Mouse (Mus musculus) neural tube, embryonic 12.5 days (tissue): ENCODE results near the gene Arhgef40. TPM values are rescaled to one million over a fixed set of nuclear protein-coding genes. Genes with fewer than 3 reads are reported as not detected.

Experiments used
- ATAC-seq: fragments of 200-750 bp; cut with Nextera tagmentation; 2 replicates; pipeline ENCODE4 v1.8.0; 2017; ENCODE audit warnings: low read depth, mild to moderate bottlenecking, moderate TSS enrichment, moderate library complexity; ENCODE audit not compliant: low FRiP score
- H3K27ac ChIP-seq: fragments of 300-500 bp; sonication (generic); 2 replicates; pipeline ENCODE4 v1.5.1; 2016
- H3K27me3 ChIP-seq: fragments of 300-500 bp; sonication (generic); replicated peaks from 2 replicates; pipeline ENCODE4 v1.6.1; 2016; ENCODE audit warnings: mild to moderate bottlenecking
- H3K36me3 ChIP-seq: fragments of 300-500 bp; sonication (generic); 2 replicates; pipeline ENCODE4 v1.6.1; 2016; ENCODE audit warnings: mild to moderate bottlenecking
- H3K4me1 ChIP-seq: fragments of 300-500 bp; sonication (generic); 2 replicates; pipeline ENCODE4 v1.6.1; 2016
- H3K4me2 ChIP-seq: fragments of 300-500 bp; sonication (generic); replicated peaks from 2 replicates; pipeline ENCODE4 v1.6.1; 2016; ENCODE audit warnings: mild to moderate bottlenecking
- H3K4me3 ChIP-seq: fragments of 300-500 bp; sonication (generic); 2 replicates; pipeline ENCODE4 v1.5.1; 2016
- H3K9ac ChIP-seq: fragments of 300-500 bp; sonication (generic); 2 replicates; pipeline ENCODE4 v1.6.1; 2016; ENCODE audit warnings: mild to moderate bottlenecking
- H3K9me3 ChIP-seq: fragments of 300-500 bp; sonication (generic); 2 replicates; pipeline ENCODE4 v1.6.1; 2016; ENCODE audit warnings: mild to moderate bottlenecking
- whole genome bisulfite sequencing: fragments of 180-500 bp; shearing (Covaris S2); methylation state at CpG from one replicate; pipeline ENCODE4 v1.1.7; 2016; 5-methylcytosine and 5-hydroxymethylcytosine counted together
- polyA plus RNA-seq: library from polyadenylated mRNA; unstranded; fragments of >200 nt; fragmentation: Nextera tagmentation; extraction: Ambion mirVana; gene quantifications from 2 replicates; pipeline ENCODE4 v1.2.1, GENCODE M21; 2016

The Arhgef40 gene
- polyA plus RNA-seq, 1 experiment from 2014 or later = 110 TPM

DNA sequence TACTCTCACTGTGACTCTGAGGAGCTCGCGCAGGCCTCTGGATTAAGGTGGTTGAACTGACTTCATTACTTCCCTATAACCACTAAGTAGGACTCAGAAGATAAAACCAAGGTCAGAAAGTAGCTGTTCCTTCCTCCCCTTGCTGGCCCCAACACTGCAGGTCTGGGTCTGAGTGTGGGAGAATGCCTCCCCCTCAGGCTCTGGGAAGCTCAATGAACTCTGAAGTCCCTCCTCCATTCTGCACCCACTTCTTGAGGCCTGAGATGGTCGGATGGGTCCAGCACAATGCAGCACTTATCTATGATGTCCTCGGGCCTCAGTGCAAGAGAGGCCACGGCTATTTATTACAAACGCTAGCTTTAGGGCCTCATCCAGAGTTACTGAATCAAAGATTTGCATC lies 21.1 kb downstream of the Arhgef40 start:
- Histone ChIP-seq H3K4me1 (peaks cover 65% of the 10 kb centered on the region), H3K36me3 (peaks cover 71% of the 10 kb centered on the region), H3K4me3 (no peak overlapping the region), H3K27ac (no peak overlapping the region), H3K9ac (no peak overlapping the region), H3K27me3 (no peaks in the 10 kb centered on the region), H3K4me2 (no peak overlapping the region), H3K9me3 (no peaks in the 10 kb centered on the region)
- no peak for ATAC-seq
- WGBS = 84% methylated on average over 6 of the region's 6 CpGs

DNA sequence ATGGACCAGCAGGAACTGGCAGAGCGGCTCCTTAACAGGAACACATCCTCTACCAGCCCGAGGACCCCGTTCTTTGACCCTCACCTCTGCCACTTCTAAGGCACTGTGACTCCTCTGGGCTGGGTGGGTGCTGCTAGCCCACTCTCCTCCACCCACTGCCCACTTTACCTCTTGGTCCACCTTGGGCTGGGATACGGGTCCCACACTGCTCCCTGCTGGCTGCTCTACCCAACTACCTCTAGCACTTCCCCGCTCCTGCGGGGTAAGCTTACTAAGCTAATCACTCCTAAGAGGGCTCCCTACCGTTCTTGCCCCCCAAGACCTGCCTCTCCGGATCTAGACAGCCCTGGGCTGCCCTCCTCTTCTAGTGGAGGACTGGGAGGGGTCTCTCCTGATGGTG lies 21.7 kb downstream of the Arhgef40 start:
- no peaks in the 10 kb centered on the region for H3K9me3 ChIP-seq
- H3K4me3 ChIP-seq = no peak overlapping the region
- H3K4me1 ChIP-seq = peaks cover 71% of the 10 kb centered on the region
- no peak for ATAC-seq
- H3K4me2 ChIP-seq = no peak overlapping the region; the same call in 1 of the 2 replicates
- H3K36me3 ChIP-seq = peaks cover 66% of the 10 kb centered on the region
- 81% methylated on average over 8 of the region's 8 CpGs for WGBS
- no peak overlapping the region for H3K27ac ChIP-seq
- no peak overlapping the region for H3K9ac ChIP-seq
- H3K27me3 ChIP-seq = no peaks in the 10 kb centered on the region

DNA sequence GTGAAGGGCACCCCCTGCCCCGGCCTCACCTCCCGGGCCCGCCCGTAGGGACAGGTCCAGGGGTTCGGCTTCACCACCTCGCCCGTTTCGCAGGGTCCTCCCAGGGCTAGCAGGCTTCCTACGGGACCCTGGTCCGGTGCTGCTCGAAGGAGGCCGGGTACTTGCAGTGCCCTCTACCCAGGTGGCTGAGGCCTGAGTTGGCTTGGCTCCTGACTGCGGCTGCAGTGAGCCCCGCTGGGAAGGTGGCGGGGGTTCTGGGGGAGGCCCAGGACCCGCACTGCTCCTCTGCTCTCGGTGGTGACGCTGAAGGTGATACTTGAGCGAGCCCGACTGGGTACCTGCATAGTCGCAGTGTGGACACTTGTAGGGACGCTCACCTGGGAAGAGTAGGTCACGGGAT lies 22.3 kb downstream of the Arhgef40 start:
- H3K27me3 ChIP-seq = no peaks in the 10 kb centered on the region
- no peak overlapping the region for H3K27ac ChIP-seq
- H3K4me3 ChIP-seq = no peak overlapping the region
- H3K9me3 ChIP-seq = no peaks in the 10 kb centered on the region
- peaks cover 77% of the 10 kb centered on the region for H3K4me1 ChIP-seq
- 96% methylated on average over 23 of the region's 23 CpGs for WGBS
- H3K9ac ChIP-seq = no peak overlapping the region
- H3K36me3 ChIP-seq = peaks cover 65% of the 10 kb centered on the region
- no peak for ATAC-seq
- no peak overlapping the region; the same call in 1 of the 2 replicates for H3K4me2 ChIP-seq

DNA sequence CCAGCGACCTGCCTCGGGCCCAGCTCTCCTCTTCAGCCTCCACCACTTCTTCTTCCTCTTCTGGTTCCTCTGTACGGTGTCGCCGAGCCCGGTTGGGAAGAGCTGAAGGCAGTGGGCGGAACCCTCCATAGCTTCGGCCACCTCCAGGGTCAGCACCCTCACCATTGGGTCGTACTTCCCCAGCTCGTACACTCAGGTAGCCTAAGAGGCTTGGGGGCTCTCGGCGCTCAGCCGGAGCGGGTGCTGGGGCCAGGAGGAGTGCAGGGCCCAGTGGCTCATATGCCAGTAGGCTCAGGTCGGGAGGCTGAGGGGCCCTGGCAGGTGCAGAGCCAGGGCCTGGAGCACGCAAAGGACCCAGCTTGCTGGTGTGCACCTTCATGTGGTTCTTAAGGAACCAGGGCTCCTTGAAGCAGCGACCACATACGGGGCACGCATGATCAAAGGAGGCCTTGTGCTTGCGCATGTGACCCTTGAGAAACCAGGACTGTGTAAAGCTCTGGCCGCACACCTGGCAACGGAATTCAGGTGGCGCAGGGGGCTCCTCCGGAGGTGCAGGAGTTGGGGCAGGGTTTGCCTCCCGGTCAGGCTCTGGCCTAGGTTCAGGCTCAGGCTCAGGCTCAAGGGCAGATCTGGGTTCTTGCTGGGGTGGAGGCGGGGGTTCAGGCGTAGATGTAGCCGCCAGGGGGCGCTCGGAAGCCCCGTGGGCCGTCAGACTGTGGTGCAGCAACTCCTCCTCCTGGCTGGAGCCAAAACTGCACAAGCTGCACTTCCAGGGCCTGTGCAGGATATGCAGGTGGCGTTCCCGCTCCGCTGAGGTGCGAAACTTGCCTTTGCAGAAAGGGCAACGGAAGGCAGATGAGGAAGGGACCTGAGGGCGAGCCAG lies 24.0 kb downstream of the Arhgef40 start:
- Histone ChIP-seq H3K4me2 (peak overlapping the region; percentile 64), H3K4me1 (peaks cover 87% of the 10 kb centered on the region), H3K9me3 (no peaks in the 10 kb centered on the region), H3K27me3 (no peaks in the 10 kb centered on the region), H3K36me3 (peaks cover 47% of the 10 kb centered on the region), H3K9ac (peak overlapping the region; percentile 21; the same call in 1 of the 2 replicates), H3K4me3 (peak overlapping the region; percentile 7; the same call in 1 of the 2 replicates), H3K27ac (no peak overlapping the region)
- ATAC-seq = peak; percentile 22
- WGBS = 56% methylated on average over 38 of the region's 38 CpGs

DNA sequence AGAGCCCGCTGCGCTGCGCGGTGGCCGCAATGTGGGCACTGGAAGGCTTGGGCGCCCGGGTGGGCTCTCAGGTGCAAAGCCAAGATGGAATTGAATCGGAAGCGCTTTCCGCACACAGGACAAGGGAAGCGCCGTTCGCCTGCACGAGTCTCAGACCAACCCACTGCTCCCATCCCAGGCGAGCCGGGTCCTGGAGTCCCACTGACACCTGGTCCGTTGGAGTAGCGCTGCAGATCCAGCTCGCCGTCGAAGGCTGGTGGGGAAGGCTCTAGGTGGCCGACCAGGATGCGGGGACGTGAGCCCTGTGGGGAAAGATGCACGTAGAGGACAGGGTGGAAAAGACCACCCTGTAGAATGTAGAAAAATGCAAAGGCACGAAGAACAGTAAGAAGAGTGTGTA lies 24.8 kb downstream of the Arhgef40 start:
- peaks cover 44% of the 10 kb centered on the region for H3K36me3 ChIP-seq
- no peak for ATAC-seq

DNA sequence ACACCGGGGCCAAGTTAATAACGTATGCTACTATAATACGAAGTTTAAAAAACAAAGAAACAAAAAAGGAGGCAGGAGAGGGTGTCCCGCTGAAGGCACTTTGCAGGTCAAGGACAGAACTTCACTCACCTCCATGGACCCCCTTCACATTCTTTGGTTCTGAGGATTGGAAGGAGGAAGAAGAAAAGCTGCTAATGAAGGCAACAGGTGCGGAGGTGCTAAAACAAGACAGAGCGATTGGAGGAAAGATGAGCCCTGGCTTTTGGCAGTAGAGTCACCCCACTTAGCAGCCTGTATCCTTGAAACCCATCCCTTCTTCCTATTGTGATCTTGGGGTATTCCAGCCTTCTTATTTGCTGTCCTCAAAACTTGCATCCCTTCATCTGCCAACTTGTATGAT lies 25.3 kb downstream of the Arhgef40 start:
- no peak for ATAC-seq
- H3K27me3 ChIP-seq = no peaks in the 10 kb centered on the region
- peaks cover 40% of the 10 kb centered on the region for H3K36me3 ChIP-seq

More for the DNA sequence above, 24.8 kb downstream of the Arhgef40 start:
- H3K9me3 ChIP-seq = no peaks in the 10 kb centered on the region
- peaks cover 79% of the 10 kb centered on the region for H3K4me1 ChIP-seq
- H3K27me3 ChIP-seq = no peaks in the 10 kb centered on the region
- 50% methylated on average over 26 of the region's 26 CpGs for whole genome bisulfite sequencing
- H3K4me3 ChIP-seq = peak overlapping the region; percentile 36; the same call in 1 of the 2 replicates
- H3K9ac ChIP-seq = no peak overlapping the region; the same call in 1 of the 2 replicates
- peak overlapping the region; percentile 64 for H3K4me2 ChIP-seq
- H3K27ac ChIP-seq = no peak overlapping the region

DNA sequence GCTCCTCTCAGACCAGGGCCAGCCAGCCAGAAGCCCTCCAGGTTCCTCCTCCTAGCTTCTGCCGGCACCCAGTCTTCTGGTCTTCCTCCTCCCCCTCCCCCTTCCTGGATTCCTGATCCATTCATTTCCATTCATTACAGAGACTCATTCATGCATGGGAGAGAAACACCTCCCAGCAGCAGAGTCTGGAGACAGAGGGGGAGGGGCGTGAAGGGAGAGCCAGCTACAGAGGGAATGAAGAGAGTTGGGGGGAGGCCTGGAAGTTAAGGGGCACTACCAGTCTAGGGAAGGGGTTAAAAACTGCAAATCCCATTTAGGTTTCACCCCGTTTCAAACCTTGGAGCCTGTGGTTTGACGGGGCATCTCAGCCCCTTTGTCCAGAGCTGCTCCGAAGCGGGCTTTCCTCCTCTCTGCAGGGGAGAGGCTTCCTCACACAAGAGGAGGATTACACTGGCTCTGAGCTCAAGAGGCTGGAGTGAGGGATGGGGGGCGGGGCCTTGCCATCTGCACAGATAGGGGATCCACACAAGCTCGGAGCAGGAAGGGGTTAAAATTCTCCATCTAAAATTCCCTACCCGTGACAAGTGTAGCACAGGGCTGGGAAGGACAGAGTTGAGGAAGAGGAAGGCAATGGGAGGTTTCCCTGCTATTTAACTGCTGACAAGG lies 26.1 kb downstream of the Arhgef40 start:
- peak; percentile 83 for ATAC-seq
- Histone ChIP-seq H3K4me3 (peak overlapping the region; percentile 36), H3K27ac (peak overlapping the region; percentile 75), H3K4me1 (peaks cover 71% of the 10 kb centered on the region), H3K4me2 (peak overlapping the region; percentile 64), H3K9ac (peak overlapping the region; percentile 39), H3K27me3 (no peaks in the 10 kb centered on the region), H3K9me3 (no peaks in the 10 kb centered on the region), H3K36me3 (peaks cover 33% of the 10 kb centered on the region)
- under 1% methylated on average over 9 of the region's 9 CpGs for WGBS

More for the DNA sequence above, 25.3 kb downstream of the Arhgef40 start:
- Histone ChIP-seq H3K4me3 (peak overlapping the region; percentile 36), H3K9ac (peak overlapping the region; percentile 39), H3K4me1 (peaks cover 74% of the 10 kb centered on the region), H3K27ac (peak overlapping the region; percentile 75; the same call in 1 of the 2 replicates), H3K4me2 (peak overlapping the region; percentile 64), H3K9me3 (no peaks in the 10 kb centered on the region)
- 43% methylated on average over 6 of the region's 6 CpGs for WGBS

DNA sequence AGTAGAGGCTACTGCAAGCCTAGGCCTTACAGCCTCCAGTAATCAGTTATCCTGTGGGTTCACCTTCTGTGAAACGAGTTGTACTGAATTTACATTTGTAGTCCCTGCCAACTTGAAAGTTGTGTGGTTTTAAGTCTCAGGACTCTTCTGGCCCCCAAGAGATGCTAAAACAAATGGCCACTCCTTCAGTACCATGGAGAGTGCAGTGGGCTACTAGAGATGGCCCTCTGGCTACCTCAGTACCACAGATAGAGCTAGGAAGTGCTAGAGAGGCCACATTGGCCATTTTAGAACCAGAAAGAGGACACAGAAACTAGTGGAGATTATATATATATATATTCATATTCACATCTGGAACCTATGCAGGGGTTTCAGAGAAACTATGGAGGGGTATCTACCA lies 27.2 kb downstream of the Arhgef40 start:
- no peaks in the 10 kb centered on the region for H3K27me3 ChIP-seq
- no peak overlapping the region for H3K4me3 ChIP-seq
- H3K9ac ChIP-seq = no peak overlapping the region
- peak overlapping the region; percentile 75; the same call in 1 of the 2 replicates for H3K27ac ChIP-seq
- no peak for ATAC-seq
- H3K4me2 ChIP-seq = peak overlapping the region; percentile 64
- H3K9me3 ChIP-seq = no peaks in the 10 kb centered on the region
- 57% methylated on average over 1 of the region's 1 CpGs for WGBS
- peaks cover 22% of the 10 kb centered on the region for H3K36me3 ChIP-seq
- peaks cover 71% of the 10 kb centered on the region for H3K4me1 ChIP-seq

DNA sequence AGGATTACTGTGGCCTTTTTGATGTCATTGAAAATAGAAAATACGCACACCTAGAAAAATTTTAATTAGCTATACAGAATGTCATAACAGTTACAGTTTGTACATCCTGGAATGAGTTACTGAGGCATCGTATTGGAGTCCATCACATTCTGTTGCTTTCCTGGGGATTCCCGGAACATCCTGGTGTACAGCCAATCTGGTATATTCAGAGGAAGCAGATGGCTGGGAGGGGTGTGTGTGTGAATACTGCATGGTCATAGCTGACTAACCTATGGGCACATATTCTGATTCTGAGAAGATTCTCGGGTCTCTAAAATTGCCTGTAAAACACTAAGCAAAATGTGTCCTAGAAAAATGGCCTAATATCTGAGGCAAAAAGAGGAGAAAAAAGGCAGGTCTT lies 27.6 kb downstream of the Arhgef40 start:
- H3K27ac ChIP-seq = peak overlapping the region; percentile 98
- 70% methylated on average over 4 of the region's 4 CpGs for WGBS
- no peaks in the 10 kb centered on the region for H3K9me3 ChIP-seq
- peaks cover 73% of the 10 kb centered on the region for H3K4me1 ChIP-seq
- peaks cover 18% of the 10 kb centered on the region for H3K36me3 ChIP-seq
- no peaks in the 10 kb centered on the region for H3K27me3 ChIP-seq
- ATAC-seq = no peak
- H3K9ac ChIP-seq = peak overlapping the region; percentile 98
- peak overlapping the region; percentile 64 for H3K4me2 ChIP-seq
- peak overlapping the region; percentile 76; the same call in 1 of the 2 replicates for H3K4me3 ChIP-seq

DNA sequence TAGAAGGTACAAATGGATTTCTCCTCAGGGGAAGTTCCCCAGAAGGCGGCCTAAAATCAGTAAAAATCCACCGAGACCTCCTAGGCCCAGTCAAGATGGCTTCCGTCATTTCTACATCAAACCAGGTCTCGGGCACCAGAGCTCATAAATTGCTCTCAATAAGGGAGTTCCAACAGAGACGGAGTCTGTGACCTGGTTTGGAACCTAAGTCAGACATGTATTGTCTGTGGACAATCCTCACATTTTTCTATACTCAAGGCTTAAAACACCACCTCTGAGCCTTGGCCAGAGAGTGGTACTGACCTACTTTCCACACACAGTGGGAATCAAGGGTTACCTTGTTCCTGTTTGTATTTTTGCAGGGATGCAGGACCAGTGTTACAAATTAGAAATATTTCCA lies 28.0 kb downstream of the Arhgef40 start:
- WGBS = 40% methylated on average over 5 of the region's 5 CpGs
- H3K9ac ChIP-seq = peak overlapping the region; percentile 98
- ATAC-seq = no peak
- peak overlapping the region; percentile 98 for H3K27ac ChIP-seq
- H3K4me3 ChIP-seq = peak overlapping the region; percentile 76
- peaks cover 74% of the 10 kb centered on the region for H3K4me1 ChIP-seq
- H3K36me3 ChIP-seq = peaks cover 14% of the 10 kb centered on the region
- no peaks in the 10 kb centered on the region for H3K9me3 ChIP-seq
- no peaks in the 10 kb centered on the region for H3K27me3 ChIP-seq
- H3K4me2 ChIP-seq = peak overlapping the region; percentile 64

DNA sequence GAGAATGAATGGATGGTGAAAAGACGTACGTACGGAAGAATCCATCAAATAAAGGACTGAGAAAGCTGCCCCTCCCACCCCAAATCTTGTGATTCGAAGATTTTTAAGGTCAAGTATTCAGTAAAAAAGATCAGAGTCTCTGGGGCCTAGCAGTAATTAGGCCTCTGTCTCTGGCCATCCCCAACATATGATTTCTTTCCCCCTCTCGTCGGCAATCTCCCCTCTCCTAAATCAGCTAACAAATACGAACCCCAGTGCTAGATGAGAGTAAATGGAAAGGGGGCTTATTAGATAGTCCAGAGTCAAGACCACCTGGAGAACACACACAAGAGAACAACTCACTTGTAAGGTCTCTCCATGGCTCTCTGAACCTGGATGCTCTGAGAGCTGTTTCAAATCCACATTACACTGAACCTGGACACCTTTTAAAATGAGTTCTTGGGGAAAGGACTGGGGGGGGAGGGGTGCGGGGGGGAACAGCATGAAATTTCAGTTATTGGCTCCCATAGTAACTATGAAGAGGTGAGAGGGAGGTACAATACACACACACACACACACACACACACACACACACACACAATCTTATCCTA lies 28.6 kb downstream of the Arhgef40 start:
- peaks cover 12% of the 10 kb centered on the region for H3K36me3 ChIP-seq
- peak overlapping the region; percentile 98 for H3K9ac ChIP-seq
- 28% methylated on average over 8 of the region's 8 CpGs for WGBS
- peaks cover 72% of the 10 kb centered on the region for H3K4me1 ChIP-seq
- H3K27ac ChIP-seq = peak overlapping the region; percentile 98
- H3K27me3 ChIP-seq = no peaks in the 10 kb centered on the region
- peak overlapping the region; percentile 64 for H3K4me2 ChIP-seq
- no peak for ATAC-seq
- no peaks in the 10 kb centered on the region for H3K9me3 ChIP-seq
- H3K4me3 ChIP-seq = peak overlapping the region; percentile 76

DNA sequence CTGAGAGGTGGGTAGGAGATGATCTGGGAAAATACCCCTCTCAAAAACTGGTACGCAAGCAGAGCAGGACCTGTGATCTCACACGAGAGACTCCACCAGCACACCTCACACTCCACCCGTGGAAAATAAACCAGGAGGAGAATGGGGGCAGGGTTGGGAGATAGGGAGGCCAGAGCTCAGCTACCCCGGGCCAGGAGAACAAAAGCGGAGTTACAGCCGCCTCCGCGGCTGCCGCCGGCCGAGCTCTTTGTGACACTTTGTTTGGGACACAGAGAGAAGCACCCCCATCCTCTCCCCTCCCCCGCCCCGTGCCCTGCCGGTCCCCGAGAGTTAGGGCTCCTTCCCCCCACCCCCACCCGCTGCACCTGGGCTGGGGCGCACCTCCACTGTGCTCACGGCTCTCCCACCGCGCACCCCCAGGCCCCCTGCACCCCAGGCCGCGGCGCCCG lies 29.3 kb downstream of the Arhgef40 start:
- Histone ChIP-seq H3K4me1 (peaks cover 71% of the 10 kb centered on the region), H3K4me3 (peak overlapping the region; percentile 76), H3K36me3 (peaks cover 5% of the 10 kb centered on the region), H3K4me2 (peak overlapping the region; percentile 64), H3K9me3 (no peaks in the 10 kb centered on the region), H3K27me3 (no peaks in the 10 kb centered on the region), H3K9ac (peak overlapping the region; percentile 98), H3K27ac (peak overlapping the region; percentile 98)
- under 1% methylated on average over 15 of the region's 24 CpGs for WGBS
- peak; percentile 8; the same call in 1 of the 2 replicates for ATAC-seq
